Mouse (Mus musculus): ENCODE data around the gene Cry1. TPM values are rescaled to one million over a fixed set of nuclear protein-coding genes. Genes with fewer than 3 reads are reported as not detected.

The Cry1 gene
- 18.3 and 18.8 TPM in 2 replicates for polyA plus RNA-seq (2012; rRNA removed)

GRCm38 (mm10) chr10:85184964-85185608, at the start of gene Cry1:
Gene Cry1 (minus strand): TSS chr10:85185064.

GRCm38 (mm10) chr10:85127395-85128287, 57.2 kb downstream of the Cry1 start, which contains the start of gene Mterf2:
Gene Mterf2 (minus strand): TSS chr10:85128027.

GRCm38 (mm10) chr10:85102247-85103084, 82.4 kb downstream of the Cry1 start, which contains the start of the genes Fhl4 and Tmem263:
Gene Fhl4 (minus strand): TSS chr10:85102495.
Gene Tmem263 (plus strand): TSS chr10:85102627.

Other genes starting within 250 kb of the Cry1 start
- gene Fhl4, start 82.6 kb downstream of the Cry1 start, polyA plus RNA-seq (2012; rRNA removed): 1.2 and 1.4 TPM in 2 replicates
- gene Tmem263, start 82.4 kb downstream of the Cry1 start, polyA plus RNA-seq (2012; rRNA removed): 14.7 and 18.1 TPM in 2 replicates
- 28.1 and 29.6 TPM in 2 replicates for gene Mterf2, start 57.0 kb downstream of the Cry1 start, polyA plus RNA-seq (2012; rRNA removed)
- gene Btbd11, start 201.8 kb upstream of the Cry1 start, polyA plus RNA-seq (2012; rRNA removed): 15.9 and 16.7 TPM in 2 replicates

Data from central nervous system, embryonic 14 days (tissue).